Mouse (Mus musculus) lung, adult 18-20 months (tissue): Measurements from ENCODE around the gene Eda2r.
A peak's percentile ranks its signal among the peaks of the same experiment; 100 is the strongest.

Experiments
- DNase-seq, 2 experiments: peaks; one replicate each; pipeline ENCODE4 v3.0.0; 2022; ENCODE audit warnings: mixed read lengths in 2 of 2

Eda2r gene

DNA sequence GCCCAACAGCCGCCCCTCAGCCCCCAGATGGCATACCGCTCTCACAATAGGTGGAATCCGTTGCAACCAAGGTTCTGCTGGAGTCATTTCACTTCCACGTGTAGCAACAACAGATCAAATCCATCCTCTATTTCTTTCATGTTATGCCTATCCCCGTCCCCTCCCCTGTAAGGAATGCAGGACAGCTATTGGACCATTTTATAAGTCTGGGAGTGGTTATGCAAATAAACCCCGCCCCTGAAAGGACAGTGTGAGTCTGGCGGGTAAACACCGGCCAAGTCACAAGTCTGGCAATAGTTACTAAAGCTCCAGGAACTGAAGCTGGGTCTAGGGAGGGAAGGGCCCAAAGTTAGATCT is at the start of gene Eda2r:
Gene Eda2r, minus strand, starts transcription at position 152 of the 357 bp plus-strand sequence.
- peak; percentile 42 to 62 for DNase-seq

DNA sequence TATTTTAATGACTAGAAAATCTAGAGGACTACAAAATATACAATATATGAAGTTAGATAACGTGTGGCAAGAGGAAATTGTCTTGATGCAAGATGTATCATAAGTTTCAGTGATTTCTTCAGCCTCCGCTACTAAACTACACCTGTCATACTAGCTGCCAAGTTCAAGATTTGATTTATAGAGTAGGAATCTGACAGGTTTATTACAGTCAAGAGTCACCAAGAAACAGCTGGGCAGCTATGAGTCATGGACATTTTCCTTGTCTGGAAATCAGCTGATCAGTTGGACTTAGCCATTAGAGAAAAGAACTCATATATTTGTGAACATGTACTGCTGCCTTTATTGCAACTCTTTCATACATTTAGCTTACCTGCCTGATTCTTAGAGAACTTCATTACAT is 20.9 kb upstream of the Eda2r start:
- DNase-seq: no peak

DNA sequence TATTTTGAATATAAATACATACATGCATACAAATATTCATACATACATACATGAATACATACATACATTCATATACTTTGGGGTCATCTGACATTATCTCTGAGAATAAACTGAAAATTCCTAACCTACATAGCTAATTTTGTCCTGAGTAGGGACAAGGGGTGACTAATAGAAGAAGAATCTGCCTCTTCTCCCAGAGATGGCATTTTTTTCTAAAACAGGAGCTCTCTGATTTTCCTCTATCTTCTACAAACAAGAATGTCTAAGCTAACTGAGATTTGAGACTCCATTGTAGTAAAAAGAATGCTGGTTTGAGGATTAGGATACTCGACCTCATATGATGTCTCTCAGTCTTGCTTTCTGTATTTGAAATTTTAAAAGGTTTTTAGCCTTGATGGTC is 1.1 kb upstream of the Eda2r start:
- DNase-seq: no peak

DNA sequence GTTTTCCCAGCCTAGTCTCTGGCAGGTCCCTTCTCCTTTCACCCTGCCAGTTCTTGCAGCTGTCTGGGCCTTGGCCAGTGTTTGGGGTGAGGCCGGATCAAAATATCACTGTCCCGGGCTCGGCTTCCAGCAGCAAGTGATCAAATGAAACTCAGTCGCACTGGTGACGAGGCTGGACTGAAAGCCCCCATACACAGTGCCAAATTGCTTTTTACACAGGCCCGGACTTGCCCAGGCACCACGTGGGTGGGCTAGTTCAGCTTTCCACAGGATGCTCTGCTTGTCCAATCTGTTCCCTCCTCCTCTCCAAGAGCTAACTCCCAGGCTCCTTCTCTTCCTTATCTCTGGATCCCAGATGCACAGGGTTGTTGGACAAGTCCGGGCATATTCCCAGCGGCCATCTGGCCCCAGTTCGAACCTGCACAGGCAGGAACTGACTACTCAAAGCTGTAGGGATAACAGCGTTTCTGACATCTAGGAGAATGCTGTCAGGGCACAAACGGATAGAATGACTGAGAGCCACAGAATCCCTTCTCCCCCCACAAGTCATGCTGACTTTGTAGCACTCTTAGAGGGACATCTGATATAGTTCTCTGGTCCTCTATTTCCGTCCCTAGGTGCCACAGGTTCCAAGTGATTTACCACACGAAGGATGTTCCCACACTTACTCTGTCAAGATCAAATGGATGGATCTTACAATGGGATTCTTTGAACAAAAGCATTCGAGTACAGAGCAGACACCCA is 523 bp downstream of the Eda2r start:
- peak; percentile 51 to 54 for DNase-seq

DNA sequence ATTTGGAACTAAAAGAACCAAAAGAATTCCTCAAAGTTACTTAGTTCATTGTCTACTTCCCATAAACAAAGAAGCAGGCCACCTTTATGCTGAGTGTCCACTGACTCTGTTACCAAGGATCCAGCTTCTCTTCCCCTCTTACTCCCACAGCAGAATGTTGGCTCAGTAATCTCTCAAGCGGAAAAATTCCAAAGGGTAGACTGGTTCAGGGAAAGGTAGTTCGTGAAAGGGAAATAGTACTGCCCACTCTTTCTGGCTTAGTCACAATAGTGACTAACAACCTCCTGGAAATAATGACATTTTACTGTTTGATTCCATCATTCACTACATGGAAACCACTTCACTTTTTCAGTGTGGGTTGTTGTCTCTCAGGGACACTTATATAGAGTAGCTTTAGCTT is 4.2 kb downstream of the Eda2r start:
- DNase-seq: no peak

DNA sequence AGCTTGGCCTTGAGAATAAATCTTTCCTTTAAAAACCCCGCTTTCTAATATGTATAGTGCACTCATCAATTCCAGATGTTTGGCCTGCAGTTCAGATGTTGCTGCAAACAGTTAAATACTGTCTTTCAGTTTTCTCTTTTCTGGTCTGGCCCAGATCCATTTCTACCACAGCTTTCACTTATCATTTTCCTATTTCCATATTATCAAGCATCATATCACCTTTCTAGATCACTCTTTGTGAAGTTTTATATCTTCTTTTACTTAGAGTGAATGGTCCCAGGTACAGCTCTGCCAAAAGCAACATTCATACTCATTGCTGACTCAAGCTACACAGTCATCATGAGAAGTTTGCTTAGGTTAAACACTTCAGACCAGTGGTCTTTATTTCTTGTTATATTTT is 7.8 kb downstream of the Eda2r start:
- DNase-seq: no peak

DNA sequence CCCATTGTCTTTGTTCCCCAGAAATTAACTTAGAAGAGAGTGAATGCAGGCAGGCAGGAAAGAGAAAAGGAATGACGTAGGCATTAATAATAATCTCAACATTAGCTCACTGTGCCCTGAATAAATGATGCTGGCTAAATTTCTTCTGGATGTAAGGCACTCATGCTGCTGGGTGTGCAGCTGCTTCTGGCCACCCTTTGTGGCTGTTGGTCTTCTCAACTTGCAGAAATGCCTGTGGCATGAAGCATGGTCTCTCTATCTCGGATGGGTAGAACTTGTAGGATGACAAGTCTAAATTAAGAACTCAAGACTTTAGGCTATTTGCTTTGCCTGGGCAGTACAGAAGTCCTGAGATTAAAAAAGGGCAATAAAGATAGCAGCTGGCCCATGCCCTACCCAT is 8.3 kb downstream of the Eda2r start:
- no peak for DNase-seq

DNA sequence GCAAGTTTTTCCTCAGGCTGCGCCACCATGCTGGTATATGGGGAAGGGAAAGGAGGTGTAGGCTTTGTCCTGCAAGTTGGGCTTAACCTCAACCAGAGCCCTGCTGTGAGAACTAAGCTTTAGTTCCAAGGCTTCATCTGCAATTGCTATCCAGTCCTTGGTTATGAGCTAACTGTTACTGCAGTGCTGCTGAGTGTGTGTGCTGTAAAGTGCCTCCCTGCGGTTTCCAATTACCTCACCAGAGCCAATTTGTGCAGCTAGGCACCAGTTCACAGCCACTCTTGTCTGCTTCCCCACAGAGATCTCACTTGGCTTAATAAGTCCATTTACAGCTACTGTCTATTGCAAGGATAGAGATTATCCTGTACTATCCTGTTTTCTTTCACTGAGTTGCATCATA is 16.1 kb downstream of the Eda2r start:
- DNase-seq: no peak

DNA sequence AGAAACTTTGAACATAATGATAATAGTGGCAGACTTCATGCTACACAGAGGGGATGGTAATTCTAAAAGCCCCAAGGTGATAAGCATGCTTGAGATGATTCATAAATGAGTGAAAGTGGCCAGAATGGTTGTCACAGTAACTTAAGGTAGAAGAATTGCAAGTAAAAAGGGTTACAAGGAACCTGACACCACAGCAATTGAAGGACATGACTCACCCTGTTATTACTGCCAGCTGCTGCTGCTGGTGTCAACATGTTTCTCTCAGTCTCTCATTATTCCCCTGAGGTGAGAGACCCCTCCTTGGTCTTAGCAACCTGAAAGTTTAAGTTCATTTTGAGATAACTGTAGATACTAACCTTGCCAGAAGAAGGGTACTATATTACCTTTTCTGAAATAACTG is 49.1 kb downstream of the Eda2r start:
- no peak for DNase-seq
